Mouse (Mus musculus) stomach, embryonic 14.5 days (tissue): Measurements from ENCODE around the gene Fam32a. TPM values are rescaled to one million over a fixed set of nuclear protein-coding genes. Genes with fewer than 3 reads are reported as not detected.

Experiments
- ATAC-seq: fragments of 200-750 bp; cut with Nextera tagmentation; 2 replicates; pipeline ENCODE4 v1.8.0; 2017; ENCODE audit warnings: low read depth, moderate TSS enrichment; ENCODE audit not compliant: insufficient number of reproducible peaks, insufficient read depth, low FRiP score
- H3K27ac ChIP-seq: fragments of 300-500 bp; sonication (generic); 2 replicates; pipeline ENCODE4 v1.5.1; 2014; ENCODE audit warnings: mild to moderate bottlenecking, low read length, moderate library complexity, mixed read lengths
- H3K27me3 ChIP-seq: fragments of 300-500 bp; sonication (generic); 2 replicates; pipeline ENCODE4 v1.6.1; 2014; ENCODE audit warnings: low read length, control low read depth, mixed read lengths; ENCODE audit not compliant: control insufficient read depth, insufficient read depth
- H3K36me3 ChIP-seq: fragments of 300-500 bp; sonication (generic); 2 replicates; pipeline ENCODE4 v1.6.1; 2014; ENCODE audit warnings: mild to moderate bottlenecking, control low read depth, low read length, moderate library complexity, mixed read lengths; ENCODE audit not compliant: control insufficient read depth, insufficient read depth
- H3K4me1 ChIP-seq: fragments of 300-500 bp; sonication (generic); 2 replicates; pipeline ENCODE4 v1.6.1; 2014; ENCODE audit warnings: low read length, control low read depth, mixed read lengths; ENCODE audit not compliant: control insufficient read depth, insufficient read depth
- H3K4me2 ChIP-seq: fragments of 300-500 bp; sonication (generic); replicated peaks from 2 replicates; pipeline ENCODE4 v1.6.1; 2014; ENCODE audit warnings: low read depth, low read length, control low read depth
- H3K4me3 ChIP-seq: fragments of 300-500 bp; sonication (generic); 2 replicates; pipeline ENCODE4 v1.5.1; 2014; ENCODE audit warnings: low read depth, low read length, control low read depth
- H3K9ac ChIP-seq: fragments of 300-500 bp; sonication (generic); replicated peaks from 2 replicates; pipeline ENCODE4 v1.6.1; 2014; ENCODE audit warnings: low read depth, mild to moderate bottlenecking, control low read depth, low read length, moderate library complexity, mixed read lengths
- H3K9me3 ChIP-seq: fragments of 300-500 bp; sonication (generic); 2 replicates; pipeline ENCODE4 v1.6.1; 2016; ENCODE audit warnings: low read depth, low read length, control low read depth; ENCODE audit not compliant: control insufficient read depth
- WGBS: fragments of 180-500 bp; shearing (Covaris S2); extraction: QIAGEN DNeasy Blood & Tissue Kit; methylation state at CpG from one replicate; pipeline ENCODE4 v1.1.7; 2014; 5-methylcytosine and 5-hydroxymethylcytosine counted together
- polyA plus RNA-seq: library from polyadenylated mRNA; unstranded; fragments of >200 nt; fragmentation: Nextera tagmentation; extraction: Ambion mirVana; gene quantifications from 2 replicates; pipeline ENCODE4 v1.2.1, GENCODE M21; 2014

Gene Fam32a
- polyA plus RNA-seq, 1 experiment from 2014 or later = 66.9 TPM

- H3K9ac ChIP-seq = no peak overlapping the region
Observed at GRCm38 (mm10) chr8:72257902-72258238, 38.3 kb downstream of the Fam32a start.

GRCm38 (mm10) chr8:72259862-72260261 is 40.3 kb downstream of the Fam32a start:
- Histone ChIP-seq H3K4me1 (no peaks in the 10 kb centered on the region), H3K4me3 (no peak overlapping the region), H3K27ac (no peak overlapping the region), H3K9ac (no peak overlapping the region), H3K4me2 (no peak overlapping the region), H3K27me3 (no peaks in the 10 kb centered on the region), H3K36me3 (no peaks in the 10 kb centered on the region), H3K9me3 (no peaks in the 10 kb centered on the region)
- WGBS = 63% methylated on average over 2 of the region's 2 CpGs
- no peak for ATAC-seq

More at GRCm38 (mm10) chr8:72257902-72258238, 38.3 kb downstream of the Fam32a start:
- ATAC-seq = no peak
- peaks cover 8% of the 10 kb centered on the region; the same call in 1 of the 2 replicates for H3K36me3 ChIP-seq
- no peaks in the 10 kb centered on the region for H3K9me3 ChIP-seq
- no peak overlapping the region for H3K4me3 ChIP-seq
- 77% methylated on average over 1 of the region's 1 CpGs for WGBS
- H3K27ac ChIP-seq = no peak overlapping the region
- no peaks in the 10 kb centered on the region for H3K4me1 ChIP-seq
- no peak overlapping the region for H3K4me2 ChIP-seq
- no peaks in the 10 kb centered on the region for H3K27me3 ChIP-seq

GRCm38 (mm10) chr8:72260585-72260984 is 41.1 kb downstream of the Fam32a start:
- Histone ChIP-seq H3K4me3 (no peak overlapping the region), H3K9ac (no peak overlapping the region), H3K27ac (no peak overlapping the region), H3K4me1 (no peaks in the 10 kb centered on the region), H3K9me3 (no peaks in the 10 kb centered on the region), H3K4me2 (no peak overlapping the region), H3K36me3 (no peaks in the 10 kb centered on the region), H3K27me3 (no peaks in the 10 kb centered on the region)
- no peak for ATAC-seq
- WGBS = 60% methylated on average over 4 of the region's 4 CpGs

- ATAC-seq = no peak
- Histone ChIP-seq H3K36me3 (no peaks in the 10 kb centered on the region), H3K9ac (no peak overlapping the region), H3K4me2 (no peak overlapping the region), H3K27ac (no peak overlapping the region), H3K9me3 (no peaks in the 10 kb centered on the region), H3K4me3 (no peak overlapping the region), H3K4me1 (no peaks in the 10 kb centered on the region), H3K27me3 (no peaks in the 10 kb centered on the region)
- WGBS = 21% methylated on average over 2 of the region's 2 CpGs
Observed at GRCm38 (mm10) chr8:72261019-72261418, 41.5 kb downstream of the Fam32a start.

- Histone ChIP-seq H3K27me3 (no peaks in the 10 kb centered on the region), H3K9ac (no peak overlapping the region), H3K27ac (no peak overlapping the region), H3K9me3 (no peaks in the 10 kb centered on the region), H3K36me3 (no peaks in the 10 kb centered on the region), H3K4me2 (no peak overlapping the region), H3K4me1 (no peaks in the 10 kb centered on the region), H3K4me3 (no peak overlapping the region)
- no peak for ATAC-seq
Observed at GRCm38 (mm10) chr8:72261431-72261830, 41.9 kb downstream of the Fam32a start.

- Histone ChIP-seq H3K4me2 (no peak overlapping the region), H3K9me3 (no peaks in the 10 kb centered on the region), H3K36me3 (no peaks in the 10 kb centered on the region), H3K27me3 (no peaks in the 10 kb centered on the region), H3K4me3 (no peak overlapping the region), H3K9ac (no peak overlapping the region), H3K4me1 (no peaks in the 10 kb centered on the region), H3K27ac (no peak overlapping the region)
- WGBS = 57% methylated on average over 5 of the region's 5 CpGs
- ATAC-seq = no peak
Observed at GRCm38 (mm10) chr8:72261872-72262271, 42.3 kb downstream of the Fam32a start.

GRCm38 (mm10) chr8:72262756-72263155 is 43.2 kb downstream of the Fam32a start:
- Histone ChIP-seq H3K9ac (no peak overlapping the region), H3K27me3 (no peaks in the 10 kb centered on the region), H3K4me1 (no peaks in the 10 kb centered on the region), H3K27ac (no peak overlapping the region), H3K4me2 (no peak overlapping the region), H3K9me3 (no peaks in the 10 kb centered on the region), H3K4me3 (no peak overlapping the region), H3K36me3 (no peaks in the 10 kb centered on the region)
- 83% methylated on average over 2 of the region's 2 CpGs for WGBS
- no peak for ATAC-seq

GRCm38 (mm10) chr8:72263451-72263850 is 43.9 kb downstream of the Fam32a start:
- no peaks in the 10 kb centered on the region for H3K36me3 ChIP-seq
- no peak overlapping the region for H3K4me2 ChIP-seq
- no peak for ATAC-seq
- H3K9ac ChIP-seq = no peak overlapping the region
- H3K9me3 ChIP-seq = no peaks in the 10 kb centered on the region
- no peak overlapping the region for H3K4me3 ChIP-seq
- 68% methylated on average over 7 of the region's 7 CpGs for WGBS
- H3K27ac ChIP-seq = no peak overlapping the region
- H3K4me1 ChIP-seq = no peaks in the 10 kb centered on the region
- H3K27me3 ChIP-seq = no peaks in the 10 kb centered on the region

GRCm38 (mm10) chr8:72265342-72265741 is 45.8 kb downstream of the Fam32a start:
- no peak overlapping the region for H3K27ac ChIP-seq
- ATAC-seq = no peak
- WGBS = 57% methylated on average over 5 of the region's 7 CpGs

More at GRCm38 (mm10) chr8:72265342-72265741, 45.8 kb downstream of the Fam32a start:
- H3K9me3 ChIP-seq = no peaks in the 10 kb centered on the region
- H3K4me3 ChIP-seq = no peak overlapping the region
- H3K4me1 ChIP-seq = no peaks in the 10 kb centered on the region
- no peaks in the 10 kb centered on the region for H3K27me3 ChIP-seq
- no peak overlapping the region for H3K4me2 ChIP-seq
- no peak overlapping the region for H3K9ac ChIP-seq
- H3K36me3 ChIP-seq = no peaks in the 10 kb centered on the region
